Mouse (Mus musculus) intestine, postnatal 0 days (tissue): ENCODE data around the gene Lilr4b. TPM values are rescaled to one million over a fixed set of nuclear protein-coding genes. Genes with fewer than 3 reads are reported as not detected.

Experiments used
- ATAC-seq: fragments of 200-750 bp; cut with Nextera tagmentation; 2 replicates; pipeline ENCODE4 v1.8.0; 2017; ENCODE audit warnings: mild to moderate bottlenecking, moderate TSS enrichment, moderate library complexity
- H3K27ac ChIP-seq: fragments of 300-500 bp; sonication (generic); 2 replicates; pipeline ENCODE4 v1.5.1; 2014; ENCODE audit warnings: mild to moderate bottlenecking, low read depth, low read length, moderate library complexity
- H3K27me3 ChIP-seq: fragments of 300-500 bp; sonication (generic); replicated peaks from 2 replicates; pipeline ENCODE4 v1.6.1; 2014; ENCODE audit warnings: low read length, mixed read lengths; ENCODE audit not compliant: control insufficient read depth, insufficient read depth
- H3K36me3 ChIP-seq: fragments of 300-500 bp; sonication (generic); 2 replicates; pipeline ENCODE4 v1.6.1; 2014; ENCODE audit warnings: mild to moderate bottlenecking, moderate library complexity; ENCODE audit not compliant: control insufficient read depth, insufficient read depth
- H3K4me1 ChIP-seq: fragments of 300-500 bp; sonication (generic); replicated peaks from 2 replicates; pipeline ENCODE4 v1.6.1; 2014; ENCODE audit warnings: antibody characterized with exemption, low read length, mixed read lengths; ENCODE audit not compliant: control insufficient read depth, insufficient read depth
- H3K4me2 ChIP-seq: fragments of 300-500 bp; sonication (generic); replicated peaks from 2 replicates; pipeline ENCODE4 v1.6.1; 2014; ENCODE audit warnings: low read depth, mild to moderate bottlenecking, moderate library complexity
- H3K4me3 ChIP-seq: fragments of 300-500 bp; sonication (generic); 2 replicates; pipeline ENCODE4 v1.5.1; 2014; ENCODE audit warnings: low read depth, low read length
- H3K9ac ChIP-seq: fragments of 300-500 bp; sonication (generic); 2 replicates; pipeline ENCODE4 v1.6.1; 2014; ENCODE audit warnings: mild to moderate bottlenecking, low read depth, low read length
- H3K9me3 ChIP-seq: fragments of 300-500 bp; sonication (generic); 2 replicates; pipeline ENCODE4 v1.6.1; 2016; ENCODE audit warnings: mixed run types; ENCODE audit not compliant: control insufficient read depth
- CTCF ChIP-seq: sonication (generic); IDR thresholded peaks from 2 replicates; pipeline ENCODE4 v1.5.1; 2016; ENCODE audit warnings: low read depth, mild to moderate bottlenecking, control low read depth, antibody characterized with exemption, moderate library complexity
- WGBS: fragments of 180-500 bp; shearing (Covaris S2); extraction: QIAGEN DNeasy Blood & Tissue Kit; methylation state at CpG from one replicate; pipeline ENCODE4 v1.1.7; 2014; 5-methylcytosine and 5-hydroxymethylcytosine counted together
- polyA plus RNA-seq: library from polyadenylated mRNA; unstranded; fragments of >200 nt; fragmentation: Nextera tagmentation; extraction: Ambion mirVana; gene quantifications from 2 replicates; pipeline ENCODE4 v1.2.1, GENCODE M21; 2015

Lilr4b gene
- polyA plus RNA-seq, 1 experiment from 2014 or later: 1.5 TPM

DNA sequence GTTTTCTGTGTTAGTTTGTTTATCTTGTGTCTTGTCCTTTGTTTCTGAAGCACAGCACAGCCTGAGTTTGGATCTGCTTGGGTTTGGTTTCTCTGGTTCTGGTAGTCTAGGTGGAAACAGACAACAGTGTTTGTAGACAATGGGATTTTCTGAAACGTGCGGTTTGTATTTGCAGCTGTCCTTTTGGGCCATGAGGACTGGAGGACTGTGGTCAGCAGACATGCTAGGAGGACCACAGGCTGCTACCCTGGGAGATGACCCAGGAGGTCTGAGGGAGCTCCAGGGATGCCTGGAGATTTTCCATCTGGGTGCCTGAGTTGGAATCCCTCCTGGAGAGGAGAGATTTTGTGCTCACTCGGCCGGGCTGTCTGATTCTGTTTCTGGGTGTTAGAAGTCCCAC, 46.2 kb downstream of the Lilr4b start:
- Histone ChIP-seq H3K27ac (no peak overlapping the region), H3K4me3 (no peak overlapping the region), H3K36me3 (no peaks in the 10 kb centered on the region), H3K9me3 (no peaks in the 10 kb centered on the region), H3K27me3 (no peaks in the 10 kb centered on the region), H3K9ac (no peak overlapping the region), H3K4me2 (no peak overlapping the region), H3K4me1 (no peaks in the 10 kb centered on the region)
- 67% methylated on average over 4 of the region's 4 CpGs for WGBS
- no peak for TF ChIP-seq CTCF
- no peak for ATAC-seq

GRCm38 (mm10) chr10:51528840-51529434, 48.5 kb downstream of the Lilr4b start:
- no peaks in the 10 kb centered on the region for H3K4me1 ChIP-seq
- no peak overlapping the region for H3K4me3 ChIP-seq
- TF ChIP-seq CTCF: no peak
- no peak overlapping the region for H3K4me2 ChIP-seq
- H3K9me3 ChIP-seq: no peaks in the 10 kb centered on the region
- H3K27me3 ChIP-seq: no peaks in the 10 kb centered on the region
- WGBS: 47% methylated on average over 8 of the region's 8 CpGs
- no peak for ATAC-seq
- H3K27ac ChIP-seq: no peak overlapping the region
- H3K36me3 ChIP-seq: no peaks in the 10 kb centered on the region
- no peak overlapping the region for H3K9ac ChIP-seq

DNA sequence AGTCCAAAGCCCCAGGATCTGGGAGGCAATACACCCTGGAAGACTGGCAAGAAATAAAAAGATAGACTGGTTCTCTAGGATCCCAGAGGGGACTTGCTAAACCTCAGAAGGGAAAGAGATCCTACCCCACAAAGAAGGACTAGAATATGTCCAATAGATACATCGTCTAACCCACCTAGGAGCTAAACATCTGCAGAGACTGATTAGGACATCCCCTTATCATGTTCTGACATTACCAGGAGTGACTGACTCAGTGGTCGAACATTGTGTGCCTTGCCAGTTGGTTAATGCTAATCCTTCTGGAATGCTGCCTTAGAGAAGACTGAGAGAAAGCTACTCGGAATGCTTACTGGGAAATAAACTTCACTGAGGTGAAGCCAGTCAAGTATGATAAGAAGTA, 49.1 kb downstream of the Lilr4b start:
- no peaks in the 10 kb centered on the region for H3K36me3 ChIP-seq
- H3K4me3 ChIP-seq: no peak overlapping the region
- TF ChIP-seq CTCF: no peak
- H3K27ac ChIP-seq: no peak overlapping the region
- no peak for ATAC-seq
- no peaks in the 10 kb centered on the region for H3K9me3 ChIP-seq
- no peak overlapping the region for H3K4me2 ChIP-seq
- no peaks in the 10 kb centered on the region for H3K4me1 ChIP-seq
- no peaks in the 10 kb centered on the region for H3K27me3 ChIP-seq
- no peak overlapping the region for H3K9ac ChIP-seq
- 57% methylated on average over 3 of the region's 3 CpGs for WGBS

DNA sequence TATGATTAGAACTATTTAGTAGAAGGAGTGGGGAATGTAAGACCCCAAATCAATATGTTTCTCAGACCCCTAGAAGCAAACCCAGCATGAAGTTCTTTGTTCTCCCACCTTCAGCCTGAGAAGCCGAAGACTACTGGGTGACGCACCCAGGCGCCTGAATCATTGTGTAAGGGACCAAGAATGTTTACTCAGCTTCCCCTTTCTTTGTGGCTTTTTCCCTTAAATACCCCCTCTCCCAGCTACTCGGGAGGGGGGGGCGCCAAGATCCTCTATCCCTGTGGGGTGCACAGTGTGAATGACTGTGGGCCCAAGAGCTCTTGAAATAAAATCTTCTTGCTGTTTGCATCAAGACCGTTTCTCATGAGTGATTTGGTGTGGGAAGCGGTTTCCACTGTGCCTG, 50.4 kb downstream of the Lilr4b start:
- no peak for ATAC-seq

More for the DNA sequence above, 50.4 kb downstream of the Lilr4b start:
- H3K4me3 ChIP-seq: no peak overlapping the region
- H3K27me3 ChIP-seq: no peaks in the 10 kb centered on the region
- WGBS: 78% methylated on average over 7 of the region's 7 CpGs
- H3K9ac ChIP-seq: no peak overlapping the region
- no peak overlapping the region for H3K4me2 ChIP-seq
- no peaks in the 10 kb centered on the region for H3K4me1 ChIP-seq
- H3K27ac ChIP-seq: no peak overlapping the region
- H3K36me3 ChIP-seq: no peaks in the 10 kb centered on the region
- no peak for TF ChIP-seq CTCF
- no peaks in the 10 kb centered on the region for H3K9me3 ChIP-seq

Other genes with a start within 250 kb of the Lilr4b start
- gene Gm49339, start within 50 bp of the Lilr4b start, polyA plus RNA-seq: 0.13 and 0.65 TPM in 2 replicates
- gene Lilrb4a, start 10.3 kb downstream of the Lilr4b start, polyA plus RNA-seq: 1.4 and 2.2 TPM in 2 replicates
- 5.7 and 7.0 TPM in 2 replicates for gene Fam162b, start 109.9 kb downstream of the Lilr4b start, polyA plus RNA-seq
- gene Gprc6a, start 150.8 kb downstream of the Lilr4b start, polyA plus RNA-seq: 0.07 TPM in 1 of 2 replicates, not detected in the other
- 0.31 and 0.39 TPM in 2 replicates for gene Rfx6, start 197.1 kb downstream of the Lilr4b start, polyA plus RNA-seq